Mouse (Mus musculus) layer of hippocampus, postnatal 14 days (tissue): ENCODE measurements around the gene Ginm1. TPM values are rescaled to one million over a fixed set of nuclear protein-coding genes. Genes with fewer than 3 reads are reported as not detected.

Source experiments
- DNase-seq, 2 experiments: peaks; one replicate each; pipeline ENCODE4 v3.0.0; 2021 to 2022; ENCODE audit warnings: low spot score in 2 of 2, mixed read lengths in 1 of 2
- long read RNA-seq, 2 experiments: library from polyadenylated mRNA; stranded (forward); transcript quantifications; one replicate each; pipeline ENCODE4 v2.0.0; 2021
- total RNA-seq, 2 experiments: library from RNA; stranded (reverse); gene quantifications; 2 replicates each; pipeline ENCODE4 v1.2.3; 2021

Ginm1 gene
- 10 to 100 TPM; 22.5 to 25.0 TPM for total RNA-seq
- long read RNA-seq, experiment 1, transcript Ginm1-204 (8 exons, 1,525 nt): major isoform, 30 of 36 reads
- long read RNA-seq, experiment 1, partial matches to known transcripts: 1 of 36 reads
- long read RNA-seq, experiment 1, other reads (novel, unspliced or antisense): 1 of 36 reads
- long read RNA-seq, experiment 2, transcript Ginm1-204 (8 exons, 1,525 nt): major isoform, 33 of 45 reads
- long read RNA-seq, experiment 2, partial matches to known transcripts: 0 of 45 reads
- long read RNA-seq, experiment 2, other reads (novel, unspliced or antisense): 5 of 45 reads

GRCm38 (mm10) chr10:7792751-7793385, at the start of gene Ginm1, which contains the start of gene Ppil4:
Gene Ginm1 (minus strand): TSS chr10:7792824.
Gene Ppil4 (plus strand): TSS chr10:7792891.
- peak; percentile 89 to 92 for DNase-seq

DNA sequence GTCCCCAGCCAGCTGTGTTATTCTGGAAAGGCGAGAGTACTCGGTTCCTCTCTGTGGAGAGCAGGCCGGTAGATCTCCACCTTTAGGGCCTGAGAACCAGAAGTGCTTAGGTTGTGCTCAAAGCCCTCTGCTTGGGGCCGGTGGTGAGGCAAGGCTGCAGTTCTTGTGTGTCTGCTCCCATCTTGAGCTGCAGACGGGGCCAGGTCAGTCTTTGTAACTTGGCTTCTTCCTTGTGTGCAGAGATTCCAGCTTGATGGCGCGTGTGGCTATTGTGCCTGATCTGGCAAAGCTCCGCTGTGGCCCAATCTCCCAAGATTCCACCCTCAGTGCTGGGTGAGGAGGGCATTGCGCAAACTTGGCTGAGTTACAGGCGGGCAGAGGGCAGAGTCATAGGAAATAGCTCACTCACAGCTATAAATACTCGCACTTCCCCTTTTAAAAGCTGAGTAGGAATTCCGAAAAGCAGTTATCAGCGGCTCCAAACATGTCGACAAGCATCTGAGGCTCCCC, 49.0 kb upstream of the Ginm1 start:
- peak; percentile 12 to 29 for DNase-seq

GRCm38 (mm10) chr10:7840785-7841184, 48.2 kb upstream of the Ginm1 start:
- no peak for DNase-seq

- no peak for DNase-seq
Measured at GRCm38 (mm10) chr10:7840353-7840733, 47.7 kb upstream of the Ginm1 start.

DNA sequence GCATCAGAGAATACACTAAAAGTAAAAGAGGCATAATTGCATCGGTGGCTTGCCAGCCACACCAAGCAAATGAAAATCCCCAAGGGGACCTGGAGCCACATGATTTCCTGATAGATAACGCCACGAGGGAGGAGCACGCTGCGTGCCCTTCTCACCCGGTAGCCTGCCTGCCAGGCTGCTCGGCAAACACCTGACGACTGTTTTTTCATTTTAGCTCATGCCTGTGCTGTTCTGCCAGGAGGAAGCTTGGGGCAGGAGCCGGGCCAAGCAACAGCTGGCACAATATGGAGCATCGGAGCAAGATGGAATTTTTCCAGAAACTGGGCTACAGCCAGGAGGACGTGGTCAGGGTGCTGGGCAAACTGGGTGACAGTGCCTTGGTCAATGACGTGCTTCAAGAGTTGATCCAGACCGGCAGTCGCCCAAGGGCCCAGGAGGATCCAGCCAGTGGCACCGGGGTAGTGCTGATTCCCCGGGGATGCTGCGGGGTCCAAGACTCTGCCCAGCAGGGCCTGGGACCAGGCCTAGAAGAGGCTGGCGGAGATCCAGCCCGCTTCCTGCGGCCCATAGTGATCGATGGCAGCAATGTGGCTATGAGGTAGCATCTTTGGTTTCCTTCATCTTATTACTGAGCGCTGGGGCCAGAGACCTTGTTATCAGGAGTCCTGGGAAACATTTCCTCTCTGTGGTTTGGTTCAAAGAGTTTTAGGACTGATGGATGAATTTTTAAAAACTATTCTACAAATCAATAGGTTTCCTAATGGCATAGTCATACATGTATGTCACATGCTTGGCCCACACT, 47.1 kb upstream of the Ginm1 start:
- DNase-seq: no peak

- no peak for DNase-seq
Measured at GRCm38 (mm10) chr10:7838874-7839421, 46.3 kb upstream of the Ginm1 start.

GRCm38 (mm10) chr10:7838036-7838435, 45.4 kb upstream of the Ginm1 start:
- no peak for DNase-seq

- DNase-seq: no peak
Measured at GRCm38 (mm10) chr10:7837446-7837845, 44.8 kb upstream of the Ginm1 start.

DNA sequence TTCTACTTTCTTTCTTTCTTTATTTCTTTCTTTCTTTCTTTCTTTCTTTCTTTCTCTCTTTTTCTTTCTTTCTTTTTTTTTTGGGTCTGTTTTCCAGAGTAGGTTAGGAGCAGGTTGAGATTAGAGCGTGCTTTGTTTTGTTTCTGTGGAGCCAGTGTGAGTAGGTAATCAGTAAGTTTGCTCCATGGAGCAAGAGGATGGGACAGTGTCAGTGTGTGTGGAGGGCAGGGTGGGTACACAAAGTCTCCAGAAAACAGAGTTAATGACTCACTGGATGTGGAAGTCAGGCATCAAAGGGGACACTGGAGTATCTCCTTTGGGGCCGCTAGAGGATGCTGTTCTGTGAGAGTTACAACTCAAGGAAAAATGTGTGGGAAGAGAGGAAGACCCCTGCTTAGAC, 44.3 kb upstream of the Ginm1 start:
- DNase-seq: no peak

- no peak for DNase-seq
Measured at GRCm38 (mm10) chr10:7834671-7835225, 42.1 kb upstream of the Ginm1 start.

DNA sequence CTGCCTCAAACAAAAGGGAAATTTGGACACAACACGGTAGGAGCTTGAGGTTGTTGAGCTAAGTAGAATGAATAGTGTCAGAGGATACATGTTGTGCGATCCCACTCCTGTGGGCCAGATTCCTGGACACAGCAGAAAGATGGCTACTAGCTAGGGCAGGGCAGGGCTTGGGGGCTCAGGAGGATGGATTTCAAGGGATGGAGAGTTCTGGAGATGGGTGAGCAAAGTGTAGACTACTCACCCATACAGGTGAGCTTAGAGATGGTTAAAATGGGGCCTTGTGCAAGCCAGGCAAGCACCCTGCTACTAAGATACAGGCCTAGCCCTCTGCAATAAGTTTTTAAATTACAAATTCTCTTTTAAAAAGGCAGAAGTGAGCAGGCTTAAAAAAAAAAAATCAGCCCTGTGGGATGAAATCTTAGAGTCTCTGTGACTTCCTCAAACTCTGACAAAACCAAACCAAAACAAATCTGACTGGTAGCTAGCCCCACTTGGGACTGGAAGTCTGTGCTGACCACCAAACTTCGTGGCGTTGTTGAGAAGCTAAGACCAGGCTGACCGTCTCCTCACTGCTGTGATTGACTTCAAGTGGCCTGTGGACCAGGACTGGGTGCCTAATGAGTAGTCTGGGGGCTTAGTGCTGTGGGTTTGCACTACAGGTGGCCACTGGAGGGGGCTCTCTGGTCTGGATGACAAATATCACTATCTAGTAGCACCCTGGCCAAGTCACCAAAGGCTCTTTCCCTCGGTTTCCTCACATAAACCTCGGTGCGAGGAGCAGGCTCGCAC, 40.9 kb upstream of the Ginm1 start:
- no peak for DNase-seq

GRCm38 (mm10) chr10:7832171-7832676, 39.6 kb upstream of the Ginm1 start, which contains the start of gene Zc3h12d:
Gene Zc3h12d (plus strand): TSS chr10:7832470.
- DNase-seq: no peak

DNA sequence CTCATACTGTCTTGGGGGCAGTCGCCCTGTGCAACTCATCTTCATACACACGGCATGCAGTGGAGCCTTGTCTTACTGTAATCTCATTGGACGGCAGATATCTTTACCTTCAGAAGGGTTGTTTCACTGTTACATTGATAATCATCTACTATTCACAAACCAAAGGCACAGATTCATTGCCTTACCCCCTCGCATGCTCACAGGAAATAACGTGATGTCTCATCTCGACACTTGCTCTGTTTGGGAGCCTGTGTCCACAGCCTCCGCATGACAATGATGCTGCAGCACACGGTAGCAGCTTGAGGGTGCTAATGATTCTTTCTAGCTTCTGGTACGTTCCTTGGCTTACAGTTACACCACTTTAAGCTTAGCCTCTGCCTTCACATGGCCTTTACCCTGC, 33.5 kb upstream of the Ginm1 start:
- DNase-seq: no peak

GRCm38 (mm10) chr10:7825281-7825665, 32.6 kb upstream of the Ginm1 start:
- no peak for DNase-seq

DNA sequence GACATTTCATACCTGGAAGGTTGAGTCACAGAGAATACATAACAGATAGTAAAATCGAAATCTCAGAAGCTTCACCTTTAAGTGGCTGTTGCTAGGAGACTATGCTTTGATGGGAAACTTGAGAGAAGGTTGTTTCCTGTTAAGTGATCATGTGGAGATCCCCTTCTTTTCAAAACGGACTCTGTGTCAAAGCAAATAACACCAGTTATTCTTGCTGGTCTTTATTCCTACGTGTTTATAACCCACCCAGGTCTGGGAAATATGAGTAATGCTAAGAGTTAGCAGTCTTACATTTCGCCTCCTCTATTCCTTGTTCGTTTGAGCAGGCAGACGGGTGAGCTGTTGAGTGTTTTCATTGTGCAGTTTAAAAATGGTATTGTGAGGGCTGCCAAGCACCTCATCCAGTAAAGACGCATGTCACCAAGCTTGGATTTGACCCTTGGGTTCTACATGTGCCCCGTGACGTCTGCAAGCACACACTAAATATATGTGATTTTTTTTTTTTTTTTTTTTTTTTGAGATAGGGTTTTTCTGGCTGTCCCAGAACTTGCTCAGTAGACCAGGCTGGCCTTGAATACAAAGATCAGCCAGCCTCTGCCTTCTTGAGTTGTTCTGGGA, 32.1 kb upstream of the Ginm1 start:
- DNase-seq: no peak

DNA sequence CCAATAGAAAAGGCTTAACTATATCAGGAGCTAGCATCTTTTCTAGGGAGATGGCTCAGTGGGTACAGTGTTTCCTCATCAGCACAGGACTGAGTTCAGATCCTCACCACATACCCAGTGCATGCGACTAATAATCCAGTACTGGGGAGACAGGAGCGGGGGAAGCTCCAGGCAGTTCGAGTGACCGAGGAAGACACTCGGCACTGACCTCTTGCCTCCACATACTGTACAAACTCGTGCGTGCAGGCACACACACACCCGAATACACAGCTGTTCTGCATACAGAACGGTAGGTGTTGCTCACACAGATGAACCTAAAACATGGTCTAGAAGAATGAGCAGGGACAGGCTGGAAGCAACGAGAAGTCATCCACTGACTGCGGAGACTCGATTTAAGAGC, 29.4 kb upstream of the Ginm1 start:
- no peak for DNase-seq

- DNase-seq: no peak
Measured at GRCm38 (mm10) chr10:7820171-7820570, 27.5 kb upstream of the Ginm1 start.

DNA sequence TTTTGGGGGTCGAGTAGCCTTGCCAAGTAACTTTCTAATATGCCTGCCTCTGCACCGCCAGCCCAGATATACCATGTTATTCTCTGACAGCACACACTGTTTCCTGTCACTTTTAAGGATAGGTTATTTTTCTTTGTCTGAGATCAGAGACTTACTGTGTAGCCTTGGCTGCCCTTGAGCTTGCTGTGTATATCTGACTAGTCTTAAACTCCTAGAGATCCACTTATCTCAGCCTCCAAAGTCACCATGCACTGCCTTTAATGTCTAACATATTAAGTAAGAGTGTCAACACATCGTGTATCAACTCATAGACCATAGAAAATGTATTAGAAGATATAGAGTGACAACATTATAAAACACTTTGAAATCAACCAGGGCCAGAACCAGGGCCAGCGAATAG, 27.0 kb upstream of the Ginm1 start:
- DNase-seq: no peak

GRCm38 (mm10) chr10:7819156-7819555, 26.5 kb upstream of the Ginm1 start:
- DNase-seq: no peak

DNA sequence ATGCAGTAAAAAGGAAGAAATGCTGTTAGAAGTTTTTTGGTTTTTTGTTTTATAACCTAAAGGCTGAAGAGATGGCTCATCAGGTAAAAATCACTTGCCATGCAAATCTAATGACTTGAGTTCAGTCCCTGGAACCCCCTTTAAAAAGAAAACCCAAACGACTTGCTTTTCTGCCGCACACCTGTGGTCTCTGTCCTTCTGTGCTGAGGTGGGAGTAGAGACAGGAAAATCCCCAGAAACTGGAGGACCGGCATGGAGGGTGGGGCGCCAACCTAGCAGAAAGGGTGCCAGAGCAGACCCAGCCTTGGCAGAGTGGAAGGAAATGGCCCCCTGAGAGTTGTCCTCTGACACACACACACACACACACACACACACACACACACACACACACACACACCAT, 26.1 kb upstream of the Ginm1 start:
- DNase-seq: no peak
